Mouse (Mus musculus): ENCODE measurements around the gene Maged2. TPM values are rescaled to one million over a fixed set of nuclear protein-coding genes. Genes with fewer than 3 reads are reported as not detected.
"Not testable (repeated sequence)": the region's sequence is repeated elsewhere in the genome, so short reads cannot be mapped to it uniquely, and the experiment has no call there.

The Maged2 gene
- polyA plus RNA-seq (2015; fragmentation: Nextera tagmentation; extraction: Ambion mirVana), result 561 and 579 TPM in 2 replicates

GRCm38 (mm10) chrX:150814139-150814469 is at the start of gene Maged2:
TSS of gene Maged2 (minus strand) at chrX:150814345.
- 23% methylated on average over 7 of the region's 7 CpGs for WGBS
- no peaks in the 10 kb centered on the region for H3K9me3 ChIP-seq (replicated peaks; ENCODE audit: control insufficient read depth, low read length)
- H3K4me3 ChIP-seq (replicated peaks; ENCODE audit: low read length), result peak within 1 kb of the TSS; percentile 54
- ATAC-seq (ENCODE audit: insufficient read depth, low FRiP score), result peak; percentile 26; the same call in 1 of the 2 replicates
- peak within 1 kb of the TSS; percentile 46 for H3K4me2 ChIP-seq (ENCODE audit: low read depth, low read length)
- no peaks in the 10 kb centered on the region for H3K4me1 ChIP-seq (ENCODE audit: control insufficient read depth, insufficient read depth, low read length)
- H3K36me3 ChIP-seq (ENCODE audit: control insufficient read depth, insufficient read depth, low read length), result no peaks in the 10 kb centered on the region; the same call in 1 of the 2 replicates
- no peaks in the 10 kb centered on the region for H3K27me3 ChIP-seq (ENCODE audit: control insufficient read depth, insufficient read depth, low read length)
- H3K27ac ChIP-seq (ENCODE audit: low read length), result peak within 1 kb of the TSS; percentile 86
- peak within 1 kb of the TSS; percentile 71 for H3K9ac ChIP-seq (ENCODE audit: low read length)

- Histone ChIP-seq H3K9me3 (replicated peaks; ENCODE audit: control insufficient read depth, low read length) (no peaks in the 10 kb centered on the region), H3K4me2 (ENCODE audit: low read depth, low read length) (no peak overlapping the region), H3K36me3 (ENCODE audit: control insufficient read depth, insufficient read depth, low read length) (no peaks in the 10 kb centered on the region), H3K4me3 (replicated peaks; ENCODE audit: low read length) (no peak overlapping the region), H3K9ac (ENCODE audit: low read length) (no peak overlapping the region), H3K4me1 (ENCODE audit: control insufficient read depth, insufficient read depth, low read length) (no peaks in the 10 kb centered on the region), H3K27ac (ENCODE audit: low read length) (no peak overlapping the region), H3K27me3 (ENCODE audit: control insufficient read depth, insufficient read depth, low read length) (no peaks in the 10 kb centered on the region)
- ATAC-seq (ENCODE audit: insufficient read depth, low FRiP score), result no peak
- WGBS, result 63% methylated on average over 8 of the region's 8 CpGs
These were observed 34.1 kb upstream of the Maged2 start for GRCm38 (mm10) chrX:150848230-150848629.

GRCm38 (mm10) chrX:150845480-150846205 is 31.5 kb upstream of the Maged2 start:
- ATAC-seq (ENCODE audit: insufficient read depth, low FRiP score), result peak; percentile 95
- not testable (repeated sequence) for H3K36me3 ChIP-seq (ENCODE audit: control insufficient read depth, insufficient read depth, low read length); H3K9ac ChIP-seq (ENCODE audit: low read length); H3K4me2 ChIP-seq (ENCODE audit: low read depth, low read length); H3K9me3 ChIP-seq (replicated peaks; ENCODE audit: control insufficient read depth, low read length); H3K4me1 ChIP-seq (ENCODE audit: control insufficient read depth, insufficient read depth, low read length); H3K27me3 ChIP-seq (ENCODE audit: control insufficient read depth, insufficient read depth, low read length); H3K4me3 ChIP-seq (replicated peaks; ENCODE audit: low read length)
- H3K27ac ChIP-seq (ENCODE audit: low read length), result peak overlapping the region; percentile 60; the same call in 1 of the 2 replicates
- 66% methylated on average over 4 of the region's 10 CpGs for WGBS

- not testable (repeated sequence) for H3K4me3 ChIP-seq (replicated peaks; ENCODE audit: low read length); H3K9me3 ChIP-seq (replicated peaks; ENCODE audit: control insufficient read depth, low read length); H3K4me2 ChIP-seq (ENCODE audit: low read depth, low read length); H3K27me3 ChIP-seq (ENCODE audit: control insufficient read depth, insufficient read depth, low read length); H3K9ac ChIP-seq (ENCODE audit: low read length); H3K36me3 ChIP-seq (ENCODE audit: control insufficient read depth, insufficient read depth, low read length); H3K4me1 ChIP-seq (ENCODE audit: control insufficient read depth, insufficient read depth, low read length); ATAC-seq (ENCODE audit: insufficient read depth, low FRiP score); H3K27ac ChIP-seq (ENCODE audit: low read length)
- WGBS, result 92% methylated on average over 1 of the region's 4 CpGs
These were observed 29.1 kb upstream of the Maged2 start for GRCm38 (mm10) chrX:150843257-150843656.

- H3K4me3 ChIP-seq (replicated peaks; ENCODE audit: low read length), result no peak overlapping the region
- ATAC-seq (ENCODE audit: insufficient read depth, low FRiP score), result no peak
- 75% methylated on average over 4 of the region's 4 CpGs for WGBS
These were observed 16.2 kb upstream of the Maged2 start for GRCm38 (mm10) chrX:150830297-150830696.

GRCm38 (mm10) chrX:150817278-150817677 is 3.1 kb upstream of the Maged2 start:
- H3K4me3 ChIP-seq (replicated peaks; ENCODE audit: low read length), result no peak overlapping the region
- ATAC-seq (ENCODE audit: insufficient read depth, low FRiP score), result no peak

More at GRCm38 (mm10) chrX:150830297-150830696, 16.2 kb upstream of the Maged2 start:
- Histone ChIP-seq H3K27ac (ENCODE audit: low read length) (no peak overlapping the region), H3K4me2 (ENCODE audit: low read depth, low read length) (no peak overlapping the region), H3K27me3 (ENCODE audit: control insufficient read depth, insufficient read depth, low read length) (no peaks in the 10 kb centered on the region; the same call in 1 of the 2 replicates), H3K9me3 (replicated peaks; ENCODE audit: control insufficient read depth, low read length) (no peaks in the 10 kb centered on the region), H3K9ac (ENCODE audit: low read length) (no peak overlapping the region), H3K36me3 (ENCODE audit: control insufficient read depth, insufficient read depth, low read length) (no peaks in the 10 kb centered on the region), H3K4me1 (ENCODE audit: control insufficient read depth, insufficient read depth, low read length) (no peaks in the 10 kb centered on the region)

GRCm38 (mm10) chrX:150815601-150816000 is 1.5 kb upstream of the Maged2 start:
- H3K27ac ChIP-seq (ENCODE audit: low read length), result no peak overlapping the region
- H3K9me3 ChIP-seq (replicated peaks; ENCODE audit: control insufficient read depth, low read length), result no peaks in the 10 kb centered on the region
- 75% methylated on average over 1 of the region's 1 CpGs for WGBS
- no peak for ATAC-seq (ENCODE audit: insufficient read depth, low FRiP score)
- no peak overlapping the region for H3K4me3 ChIP-seq (replicated peaks; ENCODE audit: low read length)
- H3K27me3 ChIP-seq (ENCODE audit: control insufficient read depth, insufficient read depth, low read length), result no peaks in the 10 kb centered on the region
- H3K9ac ChIP-seq (ENCODE audit: low read length), result no peak overlapping the region
- no peak overlapping the region for H3K4me2 ChIP-seq (ENCODE audit: low read depth, low read length)
- H3K36me3 ChIP-seq (ENCODE audit: control insufficient read depth, insufficient read depth, low read length), result no peaks in the 10 kb centered on the region; the same call in 1 of the 2 replicates
- H3K4me1 ChIP-seq (ENCODE audit: control insufficient read depth, insufficient read depth, low read length), result no peaks in the 10 kb centered on the region

More at GRCm38 (mm10) chrX:150817278-150817677, 3.1 kb upstream of the Maged2 start:
- no peaks in the 10 kb centered on the region for H3K9me3 ChIP-seq (replicated peaks; ENCODE audit: control insufficient read depth, low read length)
- H3K27ac ChIP-seq (ENCODE audit: low read length), result no peak overlapping the region
- no peak overlapping the region for H3K9ac ChIP-seq (ENCODE audit: low read length)
- no peaks in the 10 kb centered on the region for H3K36me3 ChIP-seq (ENCODE audit: control insufficient read depth, insufficient read depth, low read length)
- H3K4me2 ChIP-seq (ENCODE audit: low read depth, low read length), result no peak overlapping the region
- no peaks in the 10 kb centered on the region for H3K27me3 ChIP-seq (ENCODE audit: control insufficient read depth, insufficient read depth, low read length)
- H3K4me1 ChIP-seq (ENCODE audit: control insufficient read depth, insufficient read depth, low read length), result no peaks in the 10 kb centered on the region

GRCm38 (mm10) chrX:150813464-150814138 is 544 bp downstream of the Maged2 start:
- peak; percentile 67 for ATAC-seq (ENCODE audit: insufficient read depth, low FRiP score)
- H3K9ac ChIP-seq (ENCODE audit: low read length), result peak overlapping the region; percentile 71
- H3K27me3 ChIP-seq (ENCODE audit: control insufficient read depth, insufficient read depth, low read length), result no peaks in the 10 kb centered on the region
- no peaks in the 10 kb centered on the region for H3K9me3 ChIP-seq (replicated peaks; ENCODE audit: control insufficient read depth, low read length)
- H3K4me2 ChIP-seq (ENCODE audit: low read depth, low read length), result peak overlapping the region; percentile 46
- 19% methylated on average over 16 of the region's 16 CpGs for WGBS
- no peaks in the 10 kb centered on the region for H3K4me1 ChIP-seq (ENCODE audit: control insufficient read depth, insufficient read depth, low read length)
- peak overlapping the region; percentile 86 for H3K27ac ChIP-seq (ENCODE audit: low read length)
- H3K36me3 ChIP-seq (ENCODE audit: control insufficient read depth, insufficient read depth, low read length), result no peaks in the 10 kb centered on the region; the same call in 1 of the 2 replicates
- H3K4me3 ChIP-seq (replicated peaks; ENCODE audit: low read length), result peak overlapping the region; percentile 54

- Histone ChIP-seq H3K9me3 (replicated peaks; ENCODE audit: control insufficient read depth, low read length) (no peaks in the 10 kb centered on the region), H3K27me3 (ENCODE audit: control insufficient read depth, insufficient read depth, low read length) (no peaks in the 10 kb centered on the region), H3K9ac (ENCODE audit: low read length) (peak overlapping the region; percentile 67), H3K36me3 (ENCODE audit: control insufficient read depth, insufficient read depth, low read length) (no peaks in the 10 kb centered on the region; the same call in 1 of the 2 replicates), H3K4me2 (ENCODE audit: low read depth, low read length) (peak overlapping the region; percentile 56), H3K4me3 (replicated peaks; ENCODE audit: low read length) (peak overlapping the region; percentile 54), H3K4me1 (ENCODE audit: control insufficient read depth, insufficient read depth, low read length) (no peaks in the 10 kb centered on the region), H3K27ac (ENCODE audit: low read length) (peak overlapping the region; percentile 86)
- WGBS, result 17% methylated on average over 23 of the region's 24 CpGs
- ATAC-seq (ENCODE audit: insufficient read depth, low FRiP score), result peak; percentile 96
These were observed 1.3 kb downstream of the Maged2 start for GRCm38 (mm10) chrX:150812787-150813298.
